7 mouse cellular contexts compared by ENCODE assay signal in the genomic region with DNA sequence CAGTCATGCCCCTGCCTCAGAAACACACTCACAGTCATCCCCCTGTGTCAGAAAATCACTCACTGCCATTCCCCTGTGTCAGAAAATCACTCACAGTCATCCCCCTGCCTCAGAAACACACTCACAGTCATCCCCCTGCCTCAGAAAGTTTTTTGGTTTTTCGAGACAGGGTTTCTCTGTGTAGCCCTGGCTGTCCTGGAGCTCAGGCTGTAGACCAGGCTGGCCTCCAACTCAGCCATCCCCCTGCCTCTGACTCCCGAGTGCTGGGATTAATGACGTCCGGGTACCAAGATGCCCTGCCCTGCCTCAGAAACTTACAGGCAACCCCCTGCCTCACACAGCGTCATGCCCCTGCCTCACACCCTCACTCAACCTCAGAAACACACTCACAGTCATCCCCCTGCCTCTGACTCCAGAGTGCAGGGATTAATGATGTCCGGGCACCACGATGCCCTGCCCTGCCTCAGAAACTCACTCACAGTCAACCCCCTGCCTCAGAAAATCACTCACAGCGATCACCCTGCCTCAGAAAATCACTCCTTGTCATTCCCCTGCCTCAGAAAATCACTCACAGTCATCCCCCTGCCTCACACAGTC. TPM values are rescaled to one million over a fixed set of nuclear protein-coding genes. Genes with fewer than 3 reads are reported as not detected.
DNase-seq lines count a peak whose midpoint lies in the region; ATAC-seq lines count a peak whose summit lies in the region.
"Not testable (repeated sequence)": the region's sequence is repeated elsewhere in the genome, so short reads cannot be mapped to it uniquely, and the experiment has no call there.

No protein-coding gene starts in this region.

- ATAC-seq in liver, embryonic 11.5 days (replicated peaks; ENCODE audit: low FRiP score): not testable (repeated sequence)

- H3K9me3 ChIP-seq in ES-E14 (ENCODE audit: control insufficient read depth, insufficient read depth, low read depth, low read length): peaks cover 27% of the 10 kb centered on the region
- peaks cover 25% of the 10 kb centered on the region for H3K9me3 ChIP-seq in forebrain, embryonic 10.5 days
- H3K9me3 ChIP-seq in liver, embryonic 11.5 days (ENCODE audit: control insufficient read depth, low read length): peaks cover 42% of the 10 kb centered on the region

- H3K27me3 ChIP-seq in forebrain, embryonic 10.5 days (ENCODE audit: poor library complexity, severe bottlenecking); liver, embryonic 11.5 days (replicated peaks; ENCODE audit: control insufficient read depth, insufficient read depth, low read length): not testable (repeated sequence)

- not testable (repeated sequence) for H3K9ac ChIP-seq in ES-E14 (ENCODE audit: insufficient read depth, low read depth, low read length, poor library complexity, severe bottlenecking); liver, embryonic 11.5 days (ENCODE audit: low read depth, low read length)

- H3K4me3 ChIP-seq in ES-E14 (ENCODE audit: insufficient read depth in 1 of 2, low read depth in 1 of 2, low read length in 2 of 2, poor library complexity in 1 of 2, severe bottlenecking in 1 of 2); forebrain, embryonic 10.5 days; liver, embryonic 11.5 days (ENCODE audit: low read depth, low read length): not testable (repeated sequence)

- 46% methylated on average over 4 of the region's 8 CpGs for WGBS in forebrain, embryonic 10.5 days
- WGBS in liver, embryonic 11.5 days: 56% methylated on average over 5 of the region's 8 CpGs

- not testable (repeated sequence) for DNase-seq in ES-E14 (ENCODE audit: low read depth, low spot score)
- DNase-seq in adrenal gland, postnatal 14 days: peak; percentile 45
- DNase-seq in forebrain, embryonic 10.5 days (ENCODE audit: extremely low spot score, low spot score): peak; percentile 13
- peak; percentile 52 for DNase-seq in heart, postnatal 4 days
- peak; percentile 24 for DNase-seq in liver, embryonic 11.5 days (ENCODE audit: low spot score)
- DNase-seq in retina, postnatal 1 day: peak; percentile 57
- peak; percentile 2 for DNase-seq in thymus, postnatal 0 days (ENCODE audit: low spot score)

- H3K27ac ChIP-seq in ES-E14 (ENCODE audit: insufficient read depth, low read depth, low read length, poor library complexity, severe bottlenecking): peak overlapping the region; percentile 1
- H3K27ac ChIP-seq in forebrain, embryonic 10.5 days; liver, embryonic 11.5 days (ENCODE audit: low read depth, low read length): not testable (repeated sequence)

- H3K4me2 ChIP-seq in liver, embryonic 11.5 days: not testable (repeated sequence)

- H3K4me1 ChIP-seq in ES-E14 (ENCODE audit: control insufficient read depth in 2 of 2, insufficient read depth in 2 of 2, low read length in 2 of 2, poor library complexity in 1 of 2): peaks cover 0 to 15% of the 10 kb centered on the region in 2 experiments; a peak in 1 of 4 replicates
- H3K4me1 ChIP-seq in forebrain, embryonic 10.5 days; liver, embryonic 11.5 days (replicated peaks; ENCODE audit: control insufficient read depth, insufficient read depth, low read length): not testable (repeated sequence)

- peaks cover 38% of the 10 kb centered on the region for H3K36me3 ChIP-seq in ES-E14 (ENCODE audit: control insufficient read depth, insufficient read depth, low read length, poor library complexity, severe bottlenecking)
- peaks cover 25% of the 10 kb centered on the region for H3K36me3 ChIP-seq in forebrain, embryonic 10.5 days (replicated peaks)
- H3K36me3 ChIP-seq in liver, embryonic 11.5 days (ENCODE audit: control insufficient read depth, insufficient read depth, low read length): peaks cover 25% of the 10 kb centered on the region

- in situ Hi-C loops in ES-E14 (cut with MboI; ENCODE audit: low sequenced_read_pairs in 2 of 2, unreplicated experiment in 2 of 2): not testable (repeated sequence)

RNA-seq across cellular contexts. Expression of a gene that starts 16.4 kb away (rescaled TPM):
- total RNA-seq in ES-E14 (2012; rRNA removed): 165 and 322 TPM in 2 replicates
- 129 and 342 TPM in 2 replicates for total RNA-seq in adrenal gland, postnatal 14 days (2021)
- 249 and 311 TPM in 2 replicates for polyA plus RNA-seq in forebrain, embryonic 10.5 days (2016; fragmentation: Nextera tagmentation; extraction: Ambion mirVana)
- total RNA-seq in heart, postnatal 4 days (2021): 100 to 1,000 TPM in 1 of 2 experiments, 10 to 100 TPM in 1; 99.1 to 109 TPM
- polyA plus RNA-seq in liver, embryonic 11.5 days (2014; fragmentation: Nextera tagmentation; extraction: Ambion mirVana): 217 and 306 TPM in 2 replicates
- polyA plus RNA-seq in thymus, postnatal 0 days (2015; fragmentation: Nextera tagmentation; extraction: Ambion mirVana): 166 and 243 TPM in 2 replicates
